Mouse (Mus musculus) MEL (cell line): ENCODE measurements at regions not wholly inside any gene's neighbourhood (a gene's known extent, or its start where the extent isn't known, plus 50 kb on each side); places are given as distances from the start of the nearest gene placed in this dataset.

ENCODE experiments used
- DNase-seq: peaks from one replicate; pipeline ENCODE4 v3.0.0; 2011; ENCODE audit warnings: low read depth, low spot score
- H3K27ac ChIP-seq: 2 replicates; pipeline ENCODE4 v1.5.1; 2012; ENCODE audit warnings: low read depth, mild to moderate bottlenecking, control low read depth, low read length, moderate library complexity; ENCODE audit not compliant: control insufficient read depth
- H3K27me3 ChIP-seq, 2 experiments: fragments of 150-350 bp in 1 of 2; sonication (generic) in 1 of 2; 2 replicates each; pipeline ENCODE4 v1.6.1; 2012; ENCODE audit warnings: low read length in 2 of 2, mild to moderate bottlenecking in 2 of 2, improper control_type of control experiment in 1 of 2, moderate library complexity in 1 of 2; ENCODE audit not compliant: insufficient read depth in 2 of 2, control insufficient read depth in 1 of 2
- H3K36me3 ChIP-seq, 2 experiments: 2 replicates each; pipeline ENCODE4 v1.6.1; 2012 to 2014; ENCODE audit warnings: low read length in 2 of 2, improper control_type of control experiment in 1 of 2, inconsistent platforms in 1 of 2, mild to moderate bottlenecking in 1 of 2; ENCODE audit not compliant: insufficient read depth in 2 of 2, control insufficient read depth in 1 of 2
- H3K4me1 ChIP-seq, 2 experiments: fragments of 150-350 bp in 1 of 2; sonication (generic) in 1 of 2; 2 replicates each; pipeline ENCODE4 v1.6.1; 2012; ENCODE audit warnings: low read length in 2 of 2, improper control_type of control experiment in 1 of 2, mild to moderate bottlenecking in 1 of 2; ENCODE audit not compliant: insufficient read depth in 2 of 2, control insufficient read depth in 1 of 2
- H3K4me3 ChIP-seq, 2 experiments: fragments of 150-350 bp in 1 of 2; sonication (generic) in 1 of 2; 2 replicates each; pipeline ENCODE4 v1.5.1; 2012; ENCODE audit warnings: low read depth in 2 of 2, low read length in 2 of 2, mild to moderate bottlenecking in 2 of 2, moderate library complexity in 2 of 2, control low read depth in 1 of 2, improper control_type of control experiment in 1 of 2; ENCODE audit not compliant: control insufficient read depth in 1 of 2, insufficient read depth in 1 of 2
- H3K79me2 ChIP-seq: 2 replicates; pipeline ENCODE4 v1.6.1; 2012; ENCODE audit warnings: mild to moderate bottlenecking, low read length, moderate library complexity; ENCODE audit not compliant: control insufficient read depth, poor library complexity, insufficient read depth
- H3K9ac ChIP-seq: 2 replicates; pipeline ENCODE4 v1.6.1; 2012; ENCODE audit warnings: low read depth, mild to moderate bottlenecking, control low read depth, low read length, moderate library complexity; ENCODE audit not compliant: control insufficient read depth, poor library complexity, severe bottlenecking
- H3K9me3 ChIP-seq: fragments of 150-350 bp; sonication (generic); replicated peaks from 2 replicates; pipeline ENCODE4 v1.6.1; 2012; ENCODE audit warnings: mild to moderate bottlenecking, low read length, improper control_type of control experiment, moderate library complexity; ENCODE audit not compliant: insufficient read depth
- CTCF ChIP-seq, 3 experiments: IDR thresholded peaks in 2 of 3; conservative IDR thresholded peaks in 1 of 3; 2 replicates each; pipeline ENCODE4 v1.5.1; 2011 to 2012; ENCODE audit warnings: low read length in 3 of 3, low read depth in 2 of 3, mild to moderate bottlenecking in 2 of 3, improper control_type of control experiment in 1 of 3, inconsistent platforms in 1 of 3, mixed read lengths in 1 of 3, moderate library complexity in 1 of 3; ENCODE audit not compliant: control insufficient read depth in 1 of 3, insufficient read depth in 1 of 3, poor library complexity in 1 of 3, severe bottlenecking in 1 of 3
- ELF1 ChIP-seq: IDR thresholded peaks from 2 replicates; pipeline ENCODE4 v1.6.1; 2014; ENCODE audit warnings: low read depth, mild to moderate bottlenecking, inconsistent platforms, low read length, improper control_type of control experiment, moderate library complexity
- ETS1 ChIP-seq: IDR thresholded peaks from 2 replicates; pipeline ENCODE4 v1.6.1; 2012; ENCODE audit warnings: low read depth, mild to moderate bottlenecking, inconsistent platforms, low read length, improper control_type of control experiment, moderate library complexity
- JUND ChIP-seq: IDR thresholded peaks from 2 replicates; pipeline ENCODE4 v1.6.1; 2011; ENCODE audit warnings: low read depth, mild to moderate bottlenecking, improper control_type of control experiment, low read length
- MAZ ChIP-seq: IDR thresholded peaks from 2 replicates; pipeline ENCODE4 v1.6.1; 2012; ENCODE audit warnings: low read depth, mild to moderate bottlenecking, inconsistent platforms, low read length, improper control_type of control experiment
- MYC ChIP-seq: IDR thresholded peaks from 2 replicates; pipeline ENCODE4 v1.6.1; 2011; ENCODE audit warnings: low read depth, mild to moderate bottlenecking, low read length, improper control_type of control experiment, moderate library complexity
- NRF1 ChIP-seq: IDR thresholded peaks from 2 replicates; pipeline ENCODE4 v1.6.1; 2014; ENCODE audit warnings: low read depth, mild to moderate bottlenecking, inconsistent platforms, low read length, improper control_type of control experiment, moderate library complexity; ENCODE audit not compliant: poor library complexity, insufficient read depth, severe bottlenecking
- POLR2AphosphoS2 ChIP-seq: IDR thresholded peaks from 2 replicates; pipeline ENCODE4 v1.6.1; 2011; ENCODE audit warnings: low read length, improper control_type of control experiment
- POLR2AphosphoS5 ChIP-seq: IDR thresholded peaks from 2 replicates; pipeline ENCODE4 v1.6.1; 2012; ENCODE audit warnings: low read depth, borderline replicate concordance, mild to moderate bottlenecking, inconsistent platforms, low read length, moderate library complexity, mixed read lengths
- RAD21 ChIP-seq: IDR thresholded peaks from 2 replicates; pipeline ENCODE4 v1.6.1; 2011; ENCODE audit warnings: mild to moderate bottlenecking, low read depth, low read length, improper control_type of control experiment
- RCOR1 ChIP-seq: IDR thresholded peaks from 2 replicates; pipeline ENCODE4 v1.6.1; 2012; ENCODE audit warnings: low read depth, mild to moderate bottlenecking, inconsistent platforms, low read length, improper control_type of control experiment
- TAL1 ChIP-seq: IDR thresholded peaks from 2 replicates; pipeline ENCODE4 v1.6.1; 2012; ENCODE audit warnings: mild to moderate bottlenecking, inconsistent platforms, low read length, moderate library complexity, mixed read lengths
- USF2 ChIP-seq, 2 experiments: IDR thresholded peaks; 2 replicates each; pipeline ENCODE4 v1.6.1; 2011 to 2012; ENCODE audit warnings: improper control_type of control experiment in 2 of 2, low read length in 2 of 2, borderline replicate concordance in 1 of 2, inconsistent platforms in 1 of 2, low read depth in 1 of 2, mild to moderate bottlenecking in 1 of 2; ENCODE audit not compliant: insufficient read depth in 1 of 2

- TF ChIP-seq RCOR1: no peak
- TF ChIP-seq MYC: no peak
- no peaks in the 10 kb centered on the region for H3K4me1 ChIP-seq
These were observed 603.4 kb downstream of the Epha4 start for GRCm38 (mm10) chr1:76911472-76911871.

DNA sequence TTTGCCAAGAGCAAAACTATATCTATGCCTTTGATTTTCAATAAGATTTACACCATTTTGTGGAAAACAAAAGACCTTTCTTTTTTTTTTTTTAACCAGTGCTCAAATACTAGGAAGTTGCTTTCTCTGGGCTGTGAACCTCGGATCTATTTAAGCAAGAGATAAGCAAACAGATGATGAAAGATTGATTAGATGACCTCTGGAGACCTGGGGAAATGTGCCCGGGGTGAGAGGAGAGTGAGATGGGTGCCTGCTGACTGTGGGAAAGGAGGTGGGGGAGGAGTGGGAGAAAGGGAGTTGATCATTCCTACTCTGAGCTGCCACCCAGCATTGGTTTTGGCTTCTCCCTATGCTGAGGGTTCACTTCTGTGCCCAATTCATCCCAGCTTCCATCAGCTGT lies 595.3 kb downstream of the Epha4 start:
- DNase-seq: no peak
- no peaks in the 10 kb centered on the region for H3K4me1 ChIP-seq
- H3K27me3 ChIP-seq: no peaks in the 10 kb centered on the region
- no peaks in the 10 kb centered on the region for H3K79me2 ChIP-seq
- H3K36me3 ChIP-seq: no peaks in the 10 kb centered on the region
- no peak overlapping the region for H3K27ac ChIP-seq
- H3K4me3 ChIP-seq: no peak overlapping the region
- no peak for TF ChIP-seq ELF1
- no peak for TF ChIP-seq POLR2AphosphoS5
- TF ChIP-seq JUND: no peak
- no peak for TF ChIP-seq MYC
- TF ChIP-seq CTCF (IDR thresholded peaks at IDR 0.05 in 2 of 3, conservative IDR thresholded peaks at IDR 0.05 in 1 of 3; ENCODE audit: control insufficient read depth in 1 of 3, insufficient read depth in 1 of 3, low read depth in 2 of 3, low read length in 3 of 3, poor library complexity in 1 of 3, severe bottlenecking in 1 of 3): no peak
- no peaks in the 10 kb centered on the region for H3K9me3 ChIP-seq
- no peak overlapping the region for H3K9ac ChIP-seq

More at GRCm38 (mm10) chr1:76911472-76911871, 603.4 kb downstream of the Epha4 start:
- Histone ChIP-seq H3K27me3 (no peaks in the 10 kb centered on the region), H3K27ac (no peak overlapping the region), H3K4me3 (no peak overlapping the region), H3K79me2 (no peaks in the 10 kb centered on the region), H3K9ac (no peak overlapping the region), H3K36me3 (no peaks in the 10 kb centered on the region), H3K9me3 (no peaks in the 10 kb centered on the region)
- no peak for DNase-seq

DNA sequence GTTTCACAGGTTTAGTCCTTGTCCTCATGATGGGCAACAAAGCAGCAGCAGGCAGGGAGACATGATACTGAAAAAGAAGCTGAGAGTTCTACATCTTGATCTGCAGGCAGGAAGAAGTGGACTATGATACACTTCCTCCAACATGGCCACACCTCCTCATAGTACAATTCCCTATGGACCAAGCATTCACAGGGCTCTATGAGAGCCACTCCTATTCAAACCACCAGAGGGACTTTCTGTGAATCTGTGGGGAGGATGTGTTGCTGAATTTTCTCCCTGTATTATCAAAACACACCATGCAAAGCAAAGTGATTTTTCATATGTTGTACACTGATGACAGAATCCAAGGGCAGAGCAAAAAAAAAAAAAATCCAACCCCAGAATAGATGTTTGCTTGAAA lies 594.3 kb downstream of the Epha4 start:
- H3K4me1 ChIP-seq: no peaks in the 10 kb centered on the region
- H3K27ac ChIP-seq: no peak overlapping the region
- no peaks in the 10 kb centered on the region for H3K9me3 ChIP-seq
- no peaks in the 10 kb centered on the region for H3K79me2 ChIP-seq
- no peak for DNase-seq
- H3K9ac ChIP-seq: no peak overlapping the region
- no peaks in the 10 kb centered on the region for H3K36me3 ChIP-seq
- H3K27me3 ChIP-seq: no peaks in the 10 kb centered on the region
- TF ChIP-seq POLR2AphosphoS2: no peak
- no peak for TF ChIP-seq USF2 (IDR thresholded peaks at IDR 0.05; ENCODE audit: borderline replicate concordance in 1 of 2, insufficient read depth in 1 of 2, low read depth in 1 of 2, low read length in 2 of 2)
- no peak for TF ChIP-seq RAD21
- no peak for TF ChIP-seq MAZ
- TF ChIP-seq NRF1: no peak
- no peak for TF ChIP-seq TAL1
- no peak for TF ChIP-seq ETS1
- TF ChIP-seq, all 39 proteins: peak for 0
- no peak overlapping the region for H3K4me3 ChIP-seq
